Mouse (Mus musculus): ENCODE results near the gene Stim2.

DNA sequence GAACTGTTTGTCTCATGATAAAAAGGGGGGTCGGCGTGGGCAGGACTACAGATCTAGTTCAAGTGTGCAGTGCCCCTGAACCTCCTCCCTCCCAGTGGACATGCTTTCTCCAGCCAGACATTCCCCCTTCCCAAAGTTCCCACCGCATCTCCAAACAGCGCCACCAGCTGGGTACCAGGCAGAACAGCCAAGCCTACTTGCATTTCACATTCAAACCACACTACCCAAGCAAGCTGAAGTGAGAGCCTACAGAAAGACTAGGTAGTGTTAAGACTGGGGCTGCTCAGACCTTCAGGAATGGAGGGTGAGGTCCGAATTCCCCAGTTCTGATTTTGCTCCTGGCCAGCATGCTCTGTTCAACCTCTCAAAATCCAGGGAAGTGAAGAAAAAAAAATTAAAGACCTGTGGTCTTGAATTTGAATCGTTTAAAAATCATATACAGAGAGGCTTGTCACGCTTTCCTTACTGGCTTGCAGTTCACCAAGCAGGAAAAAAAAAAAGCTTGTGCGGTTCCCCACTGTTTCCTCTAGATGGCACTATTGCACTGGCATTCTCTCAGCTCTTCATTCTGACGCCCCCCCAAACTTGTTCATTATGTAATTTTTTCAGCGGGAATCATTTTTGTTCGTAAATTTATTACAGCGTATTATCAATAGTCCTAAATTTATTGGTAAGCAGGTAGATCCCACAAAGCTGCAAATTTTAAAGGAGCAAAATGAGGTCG, 156.4 kb downstream of the Stim2 start:
- peak; percentile 29; the same call in 1 of the 2 replicates for TF ChIP-seq CTCF (IDR thresholded peaks at IDR 0.05; ENCODE audit: control insufficient read depth, insufficient read depth, insufficient replicate concordance, low read depth, low read length)
- TF ChIP-seq POLR2A (IDR thresholded peaks at IDR 0.05; ENCODE audit: control insufficient read depth, low read depth, low read length) = no peak

Data from testis, adult 2 months (tissue).